Mouse (Mus musculus): Measurements from ENCODE around the gene Amz2. TPM values are rescaled to one million over a fixed set of nuclear protein-coding genes. Genes with fewer than 3 reads are reported as not detected.

The Amz2 gene
- total RNA-seq, 2 experiments from 2014 or later: 54.0 to 63.0 TPM

GRCm38 (mm10) chr11:109421205-109421604 is 4.5 kb upstream of the Amz2 start:
- no peak for DNase-seq

- no peak for DNase-seq
Measured at GRCm38 (mm10) chr11:109422263-109422662, 3.5 kb upstream of the Amz2 start.

- DNase-seq: no peak
Measured at GRCm38 (mm10) chr11:109423294-109423693, 2.5 kb upstream of the Amz2 start.

GRCm38 (mm10) chr11:109426272-109426586 is 483 bp downstream of the Amz2 start:
- DNase-seq: no peak

GRCm38 (mm10) chr11:109427353-109427752 is 1.6 kb downstream of the Amz2 start:
- DNase-seq: no peak

- DNase-seq: no peak
Measured at GRCm38 (mm10) chr11:109434233-109434798, 8.6 kb downstream of the Amz2 start.

GRCm38 (mm10) chr11:109436889-109437288 is 11.1 kb downstream of the Amz2 start:
- no peak for DNase-seq

- DNase-seq: no peak
Measured at GRCm38 (mm10) chr11:109439209-109439608, 13.5 kb downstream of the Amz2 start.

GRCm38 (mm10) chr11:109439829-109440340 is 14.1 kb downstream of the Amz2 start:
- peak; percentile 83 for DNase-seq

GRCm38 (mm10) chr11:109440641-109441040 is 14.9 kb downstream of the Amz2 start:
- no peak for DNase-seq

GRCm38 (mm10) chr11:109441119-109441518 is 15.4 kb downstream of the Amz2 start:
- DNase-seq: no peak

- no peak for DNase-seq
Measured at GRCm38 (mm10) chr11:109442166-109442730, 16.5 kb downstream of the Amz2 start.

GRCm38 (mm10) chr11:109443468-109444263 is 17.9 kb downstream of the Amz2 start:
- no peak for DNase-seq

GRCm38 (mm10) chr11:109444600-109444999 is 18.9 kb downstream of the Amz2 start:
- DNase-seq: no peak

GRCm38 (mm10) chr11:109445438-109446035 is 19.8 kb downstream of the Amz2 start:
- no peak for DNase-seq

- DNase-seq: no peak
Measured at GRCm38 (mm10) chr11:109451169-109451568, 25.4 kb downstream of the Amz2 start.

- DNase-seq: no peak
Measured at GRCm38 (mm10) chr11:109456261-109456660, 30.5 kb downstream of the Amz2 start.

GRCm38 (mm10) chr11:109458165-109458564 is 32.4 kb downstream of the Amz2 start:
- DNase-seq: no peak

- DNase-seq: no peak
Measured at GRCm38 (mm10) chr11:109460586-109460985, 34.8 kb downstream of the Amz2 start.

- DNase-seq: no peak
Measured at GRCm38 (mm10) chr11:109465068-109465467, 39.3 kb downstream of the Amz2 start.

- no peak for DNase-seq
Measured at GRCm38 (mm10) chr11:109466987-109467386, 41.2 kb downstream of the Amz2 start.

GRCm38 (mm10) chr11:109468133-109468532 is 42.4 kb downstream of the Amz2 start:
- no peak for DNase-seq

- no peak for DNase-seq
Measured at GRCm38 (mm10) chr11:109470170-109470569, 44.4 kb downstream of the Amz2 start.

All from gastrocnemius, postnatal 25 days (tissue).